Mouse (Mus musculus): ENCODE results near the gene Arntl2. TPM values are rescaled to one million over a fixed set of nuclear protein-coding genes. Genes with fewer than 3 reads are reported as not detected.

Arntl2 gene
- total RNA-seq, 2 experiments from 2014 or later = 0.50 to 0.99 TPM

- TF ChIP-seq CTCF (IDR thresholded peaks at IDR 0.05) = no peak
- intact Hi-C loops (cut with DNase I) = no loop called here
- Histone ChIP-seq H3K27ac (no peak overlapping the region), H3K4me3 (no peak overlapping the region)
- no peak for DNase-seq
These were observed 1.6 kb downstream of the Arntl2 start for GRCm38 (mm10) chr6:146797446-146797845.

- H3K27ac ChIP-seq = no peak overlapping the region
- no peak for DNase-seq
- H3K4me3 ChIP-seq = no peak overlapping the region
- intact Hi-C loops (cut with DNase I) = no loop called here
- no peak for TF ChIP-seq CTCF (IDR thresholded peaks at IDR 0.05)
These were observed 14.1 kb downstream of the Arntl2 start for GRCm38 (mm10) chr6:146809991-146810390.

GRCm38 (mm10) chr6:146813007-146813406 lies 17.2 kb downstream of the Arntl2 start:
- Histone ChIP-seq H3K27ac (no peak overlapping the region), H3K4me3 (no peak overlapping the region)
- no peak for TF ChIP-seq CTCF (IDR thresholded peaks at IDR 0.05)
- no peak for DNase-seq
- intact Hi-C loops (cut with DNase I) = no loop called here

GRCm38 (mm10) chr6:146820177-146820965 lies 24.5 kb downstream of the Arntl2 start:
- Histone ChIP-seq H3K27ac (no peak overlapping the region), H3K4me3 (no peak overlapping the region)
- no peak for TF ChIP-seq CTCF (IDR thresholded peaks at IDR 0.05)
- intact Hi-C loops (cut with DNase I) = no loop called here
- DNase-seq = no peak

DNA sequence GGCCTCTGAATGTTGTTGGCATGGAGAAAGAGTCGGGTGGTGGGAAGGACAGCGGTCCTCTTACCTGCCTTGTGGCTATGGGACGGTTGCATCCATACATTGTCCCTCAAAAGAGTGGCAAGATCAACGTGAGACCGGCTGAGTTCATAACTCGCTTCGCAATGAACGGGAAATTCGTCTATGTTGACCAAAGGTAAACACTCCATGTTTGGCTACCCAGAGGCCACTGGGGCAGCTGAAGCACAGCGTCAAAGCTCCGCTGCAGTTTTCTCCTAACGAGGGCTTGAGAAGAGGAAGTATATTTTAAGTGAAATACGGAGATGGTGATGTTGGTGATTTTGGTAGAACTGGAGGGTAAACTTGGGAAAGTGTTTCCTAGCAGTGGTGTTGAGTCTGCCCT lies 26.1 kb downstream of the Arntl2 start:
- intact Hi-C loops (cut with DNase I) = no loop called here
- no peak for TF ChIP-seq CTCF (IDR thresholded peaks at IDR 0.05)
- no peak overlapping the region for H3K4me3 ChIP-seq
- H3K27ac ChIP-seq = no peak overlapping the region
- no peak for DNase-seq

- DNase-seq = peak; percentile 68
- peak; percentile 87 for TF ChIP-seq CTCF (IDR thresholded peaks at IDR 0.05)
- intact Hi-C loops (cut with DNase I) = loop anchor here (2.0 kb wide), 1 partner anchor 170 kb away; no protein-coding TSS in a partner anchor
- H3K4me3 ChIP-seq = no peak overlapping the region
- no peak overlapping the region for H3K27ac ChIP-seq
These were observed 29.1 kb downstream of the Arntl2 start for GRCm38 (mm10) chr6:146824727-146825486.

DNA sequence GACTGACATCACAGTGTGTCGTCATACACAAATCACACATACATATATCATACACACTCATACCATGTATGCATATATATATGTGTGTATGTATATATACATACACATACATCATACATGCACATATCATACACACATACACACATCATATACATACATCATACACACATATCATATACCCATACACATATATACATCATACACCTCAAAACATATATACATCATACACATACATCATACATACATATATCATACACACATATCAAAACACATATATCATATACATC lies 29.6 kb downstream of the Arntl2 start:
- intact Hi-C loops (cut with DNase I) = loop anchor here (2.0 kb wide), 1 partner anchor 169 kb away; no protein-coding TSS in a partner anchor
- Histone ChIP-seq H3K4me3 (no peak overlapping the region), H3K27ac (no peak overlapping the region)
- DNase-seq = no peak
- TF ChIP-seq CTCF (IDR thresholded peaks at IDR 0.05) = no peak

DNA sequence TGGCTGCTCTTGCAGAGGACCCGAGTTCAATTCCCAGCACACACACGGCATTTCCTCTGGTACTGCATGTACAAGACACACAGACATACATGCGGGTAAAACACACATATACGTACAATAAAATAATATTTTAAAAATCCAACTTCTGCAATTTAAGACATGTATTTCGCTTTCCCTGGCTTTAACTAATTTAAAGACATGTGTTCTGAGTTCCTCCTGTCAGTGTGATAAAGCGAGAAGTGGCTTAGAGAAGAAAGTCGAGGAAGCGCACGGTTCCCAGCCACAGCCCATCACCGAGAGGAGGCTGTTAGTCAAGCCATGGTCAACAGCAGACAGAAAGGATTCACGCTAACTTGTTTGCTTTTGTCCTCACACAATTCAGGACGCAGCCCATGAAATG lies 35.5 kb downstream of the Arntl2 start:
- Histone ChIP-seq H3K27ac (no peak overlapping the region), H3K4me3 (no peak overlapping the region)
- DNase-seq = no peak
- intact Hi-C loops (cut with DNase I) = loop anchor here (10.0 kb wide), 1 partner anchor 263 kb away; the partner anchor contains the start of gene Klhl42
- TF ChIP-seq CTCF (IDR thresholded peaks at IDR 0.05) = no peak

GRCm38 (mm10) chr6:146833485-146834314 lies 37.8 kb downstream of the Arntl2 start:
- TF ChIP-seq CTCF (IDR thresholded peaks at IDR 0.05) = peak; percentile 69
- DNase-seq = peak; percentile 59
- intact Hi-C loops (cut with DNase I) = loop anchor here (2.0 to 10.0 kb wide), 2 partner anchors 161 to 261 kb away; partner anchors contain the start of gene Klhl42
- Histone ChIP-seq H3K4me3 (no peak overlapping the region), H3K27ac (no peak overlapping the region)

- no peak for DNase-seq
- Histone ChIP-seq H3K27ac (no peak overlapping the region), H3K4me3 (no peak overlapping the region)
- intact Hi-C loops (cut with DNase I) = loop anchor here (10.0 kb wide), 1 partner anchor 260 kb away; the partner anchor contains the start of gene Klhl42
- TF ChIP-seq CTCF (IDR thresholded peaks at IDR 0.05) = no peak
These were observed 38.5 kb downstream of the Arntl2 start for GRCm38 (mm10) chr6:146834342-146834741.

DNA sequence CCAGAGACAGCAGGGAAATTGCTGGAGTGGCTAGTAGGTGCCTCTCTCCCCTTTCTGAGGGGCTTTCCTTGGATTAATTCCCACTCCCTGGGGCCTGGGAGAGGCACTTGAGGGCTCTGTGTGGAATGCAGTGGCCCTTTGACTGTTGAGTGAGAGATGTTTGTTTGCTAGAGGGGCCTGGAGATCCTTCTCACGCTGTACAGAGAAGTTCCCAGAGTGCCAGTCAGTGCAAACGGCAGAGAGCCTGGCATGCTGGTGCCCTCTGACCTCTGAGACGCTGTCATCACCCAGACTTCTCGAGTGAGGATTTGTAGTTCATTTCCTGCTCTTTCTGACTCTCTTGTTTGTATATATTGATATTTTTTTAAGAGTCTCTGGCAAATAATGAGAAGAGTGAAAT lies 39.9 kb downstream of the Arntl2 start:
- H3K4me3 ChIP-seq = no peak overlapping the region
- intact Hi-C loops (cut with DNase I) = loop anchor here (10.0 kb wide), 1 partner anchor 259 kb away; the partner anchor contains the start of gene Klhl42
- H3K27ac ChIP-seq = peak overlapping the region; percentile 20; the same call in 1 of the 2 replicates
- no peak for TF ChIP-seq CTCF (IDR thresholded peaks at IDR 0.05)
- DNase-seq = no peak

DNA sequence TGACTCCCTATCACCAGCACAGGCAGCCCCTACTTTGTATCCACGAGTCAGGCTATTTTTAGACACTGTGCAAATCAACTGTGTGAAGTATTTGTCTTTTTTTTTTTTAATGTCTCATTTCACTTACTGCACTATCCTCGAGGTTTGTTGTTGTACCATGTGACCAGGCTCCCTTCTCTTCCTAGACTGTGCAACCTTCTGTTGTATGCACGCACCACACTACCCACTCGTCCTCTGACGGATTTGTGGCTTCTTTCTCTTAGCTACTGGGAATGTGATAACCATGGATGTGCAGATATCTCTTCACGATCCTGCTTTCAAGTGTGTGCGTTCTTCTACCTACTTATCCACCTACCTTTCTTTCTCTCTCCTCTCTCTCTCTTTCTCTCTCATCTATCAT lies 41.5 kb downstream of the Arntl2 start:
- intact Hi-C loops (cut with DNase I) = loop anchor here (10.0 kb wide), 1 partner anchor 257 kb away; the partner anchor contains the start of gene Klhl42
- TF ChIP-seq CTCF (IDR thresholded peaks at IDR 0.05) = no peak

More for the DNA sequence above, 41.5 kb downstream of the Arntl2 start:
- no peak for DNase-seq
- H3K4me3 ChIP-seq = no peak overlapping the region
- H3K27ac ChIP-seq = no peak overlapping the region
